Mouse (Mus musculus): ENCODE measurements at regions not wholly inside any gene's neighbourhood (a gene's known extent, or its start where the extent isn't known, plus 50 kb on each side); places are given as distances from the start of the nearest gene placed in this dataset.

- TF ChIP-seq CTCF (IDR thresholded peaks at IDR 0.05; ENCODE audit: insufficient read depth, low read length) (no peak), POLR2A (IDR thresholded peaks at IDR 0.05; ENCODE audit: borderline replicate concordance, extremely low read depth, low read depth, low read length) (no peak)
Observed at GRCm38 (mm10) chr16:97282943-97283342, 73.6 kb upstream of the Bace2 start.
